Mouse (Mus musculus): ENCODE measurements around the gene Cfap54.
A peak's percentile ranks its signal among the peaks of the same experiment; 100 is the strongest.

DNA sequence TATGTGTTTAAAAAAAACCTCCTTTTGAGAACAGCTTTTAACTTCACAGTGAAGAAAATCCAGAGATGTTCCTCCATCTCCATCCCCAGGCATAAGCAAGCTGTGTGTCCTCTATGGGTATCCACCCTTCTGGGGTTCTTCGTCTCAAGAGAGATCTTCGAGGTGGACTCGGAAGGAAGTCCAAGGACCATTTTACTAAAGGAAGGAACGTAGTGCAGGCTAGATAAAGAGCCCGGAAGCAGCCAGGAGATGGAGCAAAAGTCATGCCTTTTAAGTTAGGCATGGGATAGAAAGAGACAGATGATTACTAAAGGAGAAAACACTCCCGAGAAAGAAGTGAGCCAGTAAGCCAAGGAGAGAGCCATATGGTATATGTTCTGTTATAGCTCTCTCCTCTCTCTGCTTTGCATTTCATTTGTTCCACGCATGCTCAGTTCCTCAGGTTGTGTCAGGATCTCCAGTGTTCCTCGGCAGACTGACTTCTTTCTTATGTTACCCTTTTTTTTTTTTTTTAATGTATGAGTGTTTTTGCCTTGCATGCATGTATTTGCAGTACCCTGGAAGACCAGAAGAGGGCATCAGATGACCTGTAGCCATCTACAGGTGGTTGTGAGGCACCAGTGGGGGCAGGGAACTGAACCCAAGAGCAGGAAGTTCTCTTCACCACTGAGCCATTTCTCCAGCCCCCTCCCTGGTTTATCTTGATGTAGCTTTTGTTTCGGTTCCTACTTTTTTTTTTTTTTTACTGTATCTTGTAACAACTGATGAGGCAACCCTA lies 11.1 kb downstream of the Cfap54 start:
- peak; percentile 88 for TF ChIP-seq CTCF (IDR thresholded peaks at IDR 0.05; ENCODE audit: control insufficient read depth, insufficient read depth, low read length)
- no peak for TF ChIP-seq POLR2A (IDR thresholded peaks at IDR 0.05; ENCODE audit: borderline replicate concordance, control insufficient read depth, low read depth, low read length)

All from bone marrow, adult 2 months (tissue).